Mouse (Mus musculus) forebrain, embryonic 15.5 days (tissue): ENCODE data around the gene Adora2a. TPM values are rescaled to one million over a fixed set of nuclear protein-coding genes. Genes with fewer than 3 reads are reported as not detected.
"Not testable (repeated sequence)": the region's sequence is repeated elsewhere in the genome, so short reads cannot be mapped to it uniquely, and the experiment has no call there.

Source experiments
- ATAC-seq: fragments of 200-750 bp; cut with Nextera tagmentation; replicated peaks from 2 replicates; pipeline ENCODE4 v1.8.0; 2017; ENCODE audit warnings: mild to moderate bottlenecking, moderate TSS enrichment, moderate library complexity
- H3K27ac ChIP-seq: fragments of 300-500 bp; sonication (generic); replicated peaks from 2 replicates; pipeline ENCODE4 v1.5.1; 2015; ENCODE audit warnings: mild to moderate bottlenecking, inconsistent platforms
- H3K27me3 ChIP-seq: fragments of 300-500 bp; sonication (generic); 2 replicates; pipeline ENCODE4 v1.6.1; 2015; ENCODE audit warnings: inconsistent platforms
- H3K36me3 ChIP-seq: fragments of 300-500 bp; sonication (generic); 2 replicates; pipeline ENCODE4 v1.6.1; 2015; ENCODE audit warnings: mild to moderate bottlenecking, inconsistent platforms
- H3K4me1 ChIP-seq: fragments of 300-500 bp; sonication (generic); 2 replicates; pipeline ENCODE4 v1.6.1; 2015; ENCODE audit warnings: inconsistent platforms
- H3K4me2 ChIP-seq: fragments of 300-500 bp; sonication (generic); replicated peaks from 2 replicates; pipeline ENCODE4 v1.6.1; 2015; ENCODE audit warnings: mild to moderate bottlenecking, inconsistent platforms
- H3K4me3 ChIP-seq: fragments of 300-500 bp; sonication (generic); 2 replicates; pipeline ENCODE4 v1.5.1; 2015; ENCODE audit warnings: mild to moderate bottlenecking, inconsistent platforms
- H3K9ac ChIP-seq: fragments of 300-500 bp; sonication (generic); replicated peaks from 2 replicates; pipeline ENCODE4 v1.6.1; 2015; ENCODE audit warnings: mild to moderate bottlenecking, inconsistent platforms
- H3K9me3 ChIP-seq: fragments of 300-500 bp; sonication (generic); 2 replicates; pipeline ENCODE4 v1.6.1; 2016; ENCODE audit warnings: inconsistent platforms
- WGBS: fragments of 180-500 bp; shearing (Covaris S2); methylation state at CpG from one replicate; pipeline ENCODE4 v1.1.7; 2015; ENCODE audit warnings: mixed read lengths; 5-methylcytosine and 5-hydroxymethylcytosine counted together
- polyA plus RNA-seq: library from polyadenylated mRNA; unstranded; fragments of >200 nt; fragmentation: Nextera tagmentation; extraction: Ambion mirVana; gene quantifications from 2 replicates; pipeline ENCODE4 v1.2.1, GENCODE M21; 2015

Adora2a gene
- polyA plus RNA-seq, 1 experiment from 2014 or later: 8.2 TPM

GRCm38 (mm10) chr10:75355341-75355740, 38.7 kb downstream of the Adora2a start:
- Histone ChIP-seq H3K27ac (no peak overlapping the region), H3K36me3 (no peaks in the 10 kb centered on the region), H3K9me3 (no peaks in the 10 kb centered on the region), H3K4me2 (no peak overlapping the region), H3K4me1 (no peaks in the 10 kb centered on the region), H3K4me3 (no peak overlapping the region), H3K27me3 (no peaks in the 10 kb centered on the region), H3K9ac (no peak overlapping the region)
- 79% methylated on average over 4 of the region's 4 CpGs for WGBS
- ATAC-seq: no peak

- not testable (repeated sequence) for H3K36me3 ChIP-seq, H3K4me2 ChIP-seq, H3K4me3 ChIP-seq, H3K4me1 ChIP-seq, H3K9ac ChIP-seq, H3K27me3 ChIP-seq, H3K9me3 ChIP-seq
- peak; percentile 66; the same call in 1 of the 2 replicates for ATAC-seq
- H3K27ac ChIP-seq: peak overlapping the region; percentile 66
- 0% methylated on average over 1 of the region's 1 CpGs for WGBS
These were observed 47.6 kb downstream of the Adora2a start for GRCm38 (mm10) chr10:75364214-75364690.

- no peak overlapping the region for H3K4me3 ChIP-seq
- H3K4me1 ChIP-seq: peaks cover 2% of the 10 kb centered on the region
- WGBS: 71% methylated on average over 9 of the region's 9 CpGs
- no peak overlapping the region; the same call in 1 of the 2 replicates for H3K27ac ChIP-seq
- no peaks in the 10 kb centered on the region for H3K36me3 ChIP-seq
- H3K9ac ChIP-seq: no peak overlapping the region
- no peak for ATAC-seq
- no peaks in the 10 kb centered on the region for H3K27me3 ChIP-seq
- H3K9me3 ChIP-seq: no peaks in the 10 kb centered on the region
- no peak overlapping the region for H3K4me2 ChIP-seq
These were observed 48.1 kb downstream of the Adora2a start for GRCm38 (mm10) chr10:75364796-75365195.

- H3K36me3 ChIP-seq: no peaks in the 10 kb centered on the region
- 50% methylated on average over 6 of the region's 6 CpGs for WGBS
- 0 out of 2 replicates have a peak overlapping the region, but pooled peaks have one; percentile 13 for H3K4me2 ChIP-seq
- H3K4me3 ChIP-seq: peak overlapping the region; percentile 16; the same call in 1 of the 2 replicates
- H3K9me3 ChIP-seq: no peaks in the 10 kb centered on the region
- H3K27ac ChIP-seq: no peak overlapping the region
- no peak for ATAC-seq
- no peak overlapping the region for H3K9ac ChIP-seq
- peaks cover 2% of the 10 kb centered on the region for H3K4me1 ChIP-seq
- H3K27me3 ChIP-seq: no peaks in the 10 kb centered on the region
These were observed 48.6 kb downstream of the Adora2a start for GRCm38 (mm10) chr10:75365231-75365633.

- H3K36me3 ChIP-seq, H3K4me1 ChIP-seq, H3K27ac ChIP-seq, H3K4me3 ChIP-seq, H3K9ac ChIP-seq, H3K9me3 ChIP-seq, H3K27me3 ChIP-seq, H3K4me2 ChIP-seq: not testable (repeated sequence)
- WGBS: 63% methylated on average over 16 of the region's 19 CpGs
- peak; percentile 85 for ATAC-seq
These were observed 57.1 kb downstream of the Adora2a start for GRCm38 (mm10) chr10:75373655-75374351.

- 85% methylated on average over 10 of the region's 10 CpGs for WGBS
- ATAC-seq: no peak
- Histone ChIP-seq H3K4me3 (no peak overlapping the region), H3K27ac (no peak overlapping the region), H3K4me2 (no peak overlapping the region), H3K9me3 (no peaks in the 10 kb centered on the region), H3K9ac (no peak overlapping the region), H3K4me1 (0 out of 2 replicates have a peak, but pooled peaks cover 3% of the 10 kb centered on the region), H3K27me3 (no peaks in the 10 kb centered on the region), H3K36me3 (no peaks in the 10 kb centered on the region)
These were observed 62.0 kb downstream of the Adora2a start for GRCm38 (mm10) chr10:75378688-75379087.

Other genes starting within 250 kb of the Adora2a start
- 42.8 and 44.7 TPM in 2 replicates for gene Specc1l, start 104.8 kb upstream of the Adora2a start, polyA plus RNA-seq
- 0.13 and 0.19 TPM in 2 replicates for gene Upb1, start 84.2 kb downstream of the Adora2a start, polyA plus RNA-seq
- gene Snrpd3, start 200.7 kb downstream of the Adora2a start, polyA plus RNA-seq: 155 and 156 TPM in 2 replicates
- 20.1 and 20.2 TPM in 2 replicates for gene Gucd1, start 201.1 kb downstream of the Adora2a start, polyA plus RNA-seq
- gene Lrrc75b, start 243.5 kb downstream of the Adora2a start, polyA plus RNA-seq: 16.4 TPM in 2 replicates
- 0.67 and 0.79 TPM in 2 replicates for gene Ggt1, start 244.7 kb downstream of the Adora2a start, polyA plus RNA-seq